Mouse (Mus musculus) hindbrain, embryonic 16.5 days (tissue): ENCODE measurements around the gene Knl1. TPM values are rescaled to one million over a fixed set of nuclear protein-coding genes. Genes with fewer than 3 reads are reported as not detected.
"Not testable (repeated sequence)": the region's sequence is repeated elsewhere in the genome, so short reads cannot be mapped to it uniquely, and the experiment has no call there.

ENCODE experiments used
- ATAC-seq: fragments of 200-750 bp; cut with Nextera tagmentation; 2 replicates; pipeline ENCODE4 v1.8.0; 2017; ENCODE audit warnings: moderate TSS enrichment, moderate library complexity
- H3K27ac ChIP-seq: fragments of 300-500 bp; sonication (generic); 2 replicates; pipeline ENCODE4 v1.5.1; 2014; ENCODE audit warnings: low read depth, mild to moderate bottlenecking, control low read depth, low read length, moderate library complexity
- H3K27me3 ChIP-seq: fragments of 300-500 bp; sonication (generic); replicated peaks from 2 replicates; pipeline ENCODE4 v1.6.1; 2014; ENCODE audit warnings: low read length; ENCODE audit not compliant: control insufficient read depth, insufficient read depth
- H3K36me3 ChIP-seq: fragments of 300-500 bp; sonication (generic); 2 replicates; pipeline ENCODE4 v1.6.1; 2014; ENCODE audit warnings: mild to moderate bottlenecking, low read length, moderate library complexity, mixed read lengths; ENCODE audit not compliant: control insufficient read depth, insufficient read depth
- H3K4me1 ChIP-seq: fragments of 300-500 bp; sonication (generic); 2 replicates; pipeline ENCODE4 v1.6.1; 2014; ENCODE audit warnings: low read depth, low read length; ENCODE audit not compliant: control insufficient read depth, insufficient read depth
- H3K4me2 ChIP-seq: fragments of 300-500 bp; sonication (generic); 2 replicates; pipeline ENCODE4 v1.6.1; 2014; ENCODE audit warnings: mild to moderate bottlenecking, low read length, control low read depth, moderate library complexity
- H3K4me3 ChIP-seq: fragments of 300-500 bp; sonication (generic); 2 replicates; pipeline ENCODE4 v1.5.1; 2014; ENCODE audit warnings: mild to moderate bottlenecking, low read length, control low read depth, moderate library complexity
- H3K9ac ChIP-seq: fragments of 300-500 bp; sonication (generic); 2 replicates; pipeline ENCODE4 v1.6.1; 2014; ENCODE audit warnings: low read depth, mild to moderate bottlenecking, control low read depth, low read length, moderate library complexity
- H3K9me3 ChIP-seq: fragments of 300-500 bp; sonication (generic); 2 replicates; pipeline ENCODE4 v1.6.1; 2014; ENCODE audit warnings: mild to moderate bottlenecking, low read length, moderate library complexity; ENCODE audit not compliant: control insufficient read depth
- WGBS: fragments of 180-500 bp; shearing (Covaris S2); extraction: QIAGEN DNeasy Blood & Tissue Kit; methylation state at CpG from one replicate; pipeline ENCODE4 v1.1.7; 2014; 5-methylcytosine and 5-hydroxymethylcytosine counted together
- polyA plus RNA-seq: library from polyadenylated mRNA; unstranded; fragments of >200 nt; fragmentation: Nextera tagmentation; extraction: Ambion mirVana; gene quantifications from 2 replicates; pipeline ENCODE4 v1.2.1, GENCODE M21; 2015

Knl1 gene
- polyA plus RNA-seq = 8.3 and 9.7 TPM in 2 replicates

- H3K4me2 ChIP-seq = peak within 1 kb of the TSS; percentile 83
- no peaks in the 10 kb centered on the region for H3K36me3 ChIP-seq
- H3K4me3 ChIP-seq = peak within 1 kb of the TSS; percentile 89
- peak within 1 kb of the TSS; percentile 83 for H3K27ac ChIP-seq
- peak; percentile 98 for ATAC-seq
- H3K4me1 ChIP-seq = peaks cover 5% of the 10 kb centered on the region
- H3K9me3 ChIP-seq = no peaks in the 10 kb centered on the region
- under 1% methylated on average over 72 of the region's 77 CpGs for WGBS
- H3K27me3 ChIP-seq = no peaks in the 10 kb centered on the region
- peak within 1 kb of the TSS; percentile 62 for H3K9ac ChIP-seq
These were observed at the start of gene Knl1 for GRCm38 (mm10) chr2:119046649-119047611. Gene Knl1, plus strand, starts transcription at chr2:119047119.

- H3K27me3 ChIP-seq = no peaks in the 10 kb centered on the region
- H3K27ac ChIP-seq = no peak overlapping the region
- H3K9me3 ChIP-seq = no peaks in the 10 kb centered on the region
- no peaks in the 10 kb centered on the region for H3K36me3 ChIP-seq
- no peak overlapping the region for H3K4me3 ChIP-seq
- no peak overlapping the region for H3K4me2 ChIP-seq
- H3K9ac ChIP-seq = no peak overlapping the region
- no peak for ATAC-seq
- H3K4me1 ChIP-seq = peaks cover 14% of the 10 kb centered on the region
- 81% methylated on average over 6 of the region's 6 CpGs for WGBS
These were observed 48.6 kb upstream of the Knl1 start for GRCm38 (mm10) chr2:118998115-118998866.

GRCm38 (mm10) chr2:118999025-118999639, 47.8 kb upstream of the Knl1 start:
- Histone ChIP-seq H3K27me3 (no peaks in the 10 kb centered on the region), H3K36me3 (no peaks in the 10 kb centered on the region), H3K4me3 (no peak overlapping the region), H3K4me2 (no peak overlapping the region), H3K27ac (no peak overlapping the region), H3K9me3 (no peaks in the 10 kb centered on the region), H3K9ac (no peak overlapping the region), H3K4me1 (peaks cover 14% of the 10 kb centered on the region)
- ATAC-seq = no peak
- 42% methylated on average over 3 of the region's 3 CpGs for WGBS

- Histone ChIP-seq H3K4me1 (no peaks in the 10 kb centered on the region), H3K4me3 (no peak overlapping the region), H3K4me2 (no peak overlapping the region), H3K27me3 (no peaks in the 10 kb centered on the region), H3K36me3 (no peaks in the 10 kb centered on the region), H3K9ac (no peak overlapping the region), H3K27ac (no peak overlapping the region), H3K9me3 (no peaks in the 10 kb centered on the region)
- no peak for ATAC-seq
- WGBS = 89% methylated on average over 7 of the region's 7 CpGs
These were observed 40.0 kb upstream of the Knl1 start for GRCm38 (mm10) chr2:119006886-119007285.

GRCm38 (mm10) chr2:119009376-119009775, 37.5 kb upstream of the Knl1 start:
- Histone ChIP-seq H3K27me3 (no peaks in the 10 kb centered on the region), H3K36me3 (no peaks in the 10 kb centered on the region), H3K4me1 (no peaks in the 10 kb centered on the region), H3K27ac (no peak overlapping the region), H3K4me3 (no peak overlapping the region), H3K9ac (no peak overlapping the region), H3K9me3 (no peaks in the 10 kb centered on the region), H3K4me2 (no peak overlapping the region)
- ATAC-seq = no peak
- 98% methylated on average over 2 of the region's 2 CpGs for WGBS

- H3K9ac ChIP-seq = no peak overlapping the region
- peaks cover 3% of the 10 kb centered on the region; the same call in 1 of the 2 replicates for H3K36me3 ChIP-seq
- no peak for ATAC-seq
- whole genome bisulfite sequencing = 85% methylated on average over 7 of the region's 7 CpGs
- no peak overlapping the region for H3K27ac ChIP-seq
- no peaks in the 10 kb centered on the region for H3K9me3 ChIP-seq
- H3K4me3 ChIP-seq = no peak overlapping the region
- H3K4me1 ChIP-seq = peaks cover 8% of the 10 kb centered on the region; the same call in 1 of the 2 replicates
- H3K27me3 ChIP-seq = no peaks in the 10 kb centered on the region
- no peak overlapping the region for H3K4me2 ChIP-seq
These were observed 31.9 kb upstream of the Knl1 start for GRCm38 (mm10) chr2:119014989-119015388.

- peaks cover 8% of the 10 kb centered on the region; the same call in 1 of the 2 replicates for H3K4me1 ChIP-seq
- no peaks in the 10 kb centered on the region for H3K27me3 ChIP-seq
- peaks cover 3% of the 10 kb centered on the region; the same call in 1 of the 2 replicates for H3K36me3 ChIP-seq
- no peak overlapping the region for H3K4me2 ChIP-seq
- WGBS = 52% methylated on average over 12 of the region's 12 CpGs
- ATAC-seq = no peak
- no peaks in the 10 kb centered on the region for H3K9me3 ChIP-seq
- H3K9ac ChIP-seq = no peak overlapping the region
- H3K27ac ChIP-seq = no peak overlapping the region
- H3K4me3 ChIP-seq = no peak overlapping the region
These were observed 31.2 kb upstream of the Knl1 start for GRCm38 (mm10) chr2:119015604-119016180.

- not testable (repeated sequence) for ATAC-seq, H3K27me3 ChIP-seq, H3K4me1 ChIP-seq, H3K27ac ChIP-seq, H3K9ac ChIP-seq, H3K4me2 ChIP-seq, H3K36me3 ChIP-seq, H3K9me3 ChIP-seq, H3K4me3 ChIP-seq
- 82% methylated on average over 4 of the region's 4 CpGs for WGBS
These were observed 30.6 kb upstream of the Knl1 start for GRCm38 (mm10) chr2:119016312-119016711.
